Mouse (Mus musculus) lung, postnatal 14 days (tissue): ENCODE measurements around the gene Pfdn5.
A peak's percentile ranks its signal among the peaks of the same experiment; 100 is the strongest.

Experiments used
- DNase-seq: peaks from one replicate; pipeline ENCODE4 v3.0.0; 2021

Gene Pfdn5

GRCm38 (mm10) chr15:102326022-102326576 is at the start of gene Pfdn5:
Pfdn5 (plus strand) TSS chr15:102326116.
- peak; percentile 88 for DNase-seq

- DNase-seq, result no peak
Observed at GRCm38 (mm10) chr15:102278726-102279091, 47.2 kb upstream of the Pfdn5 start.

GRCm38 (mm10) chr15:102279092-102279782 is 46.7 kb upstream of the Pfdn5 start, which contains the start of gene Mfsd5:
Mfsd5 (plus strand) TSS chr15:102279454.
- DNase-seq, result peak; percentile 89

GRCm38 (mm10) chr15:102279783-102280520 is 46.0 kb upstream of the Pfdn5 start:
- DNase-seq, result no peak

- no peak for DNase-seq
Observed at GRCm38 (mm10) chr15:102280623-102281022, 45.3 kb upstream of the Pfdn5 start.

- no peak for DNase-seq
Observed at GRCm38 (mm10) chr15:102282463-102283292, 43.2 kb upstream of the Pfdn5 start.

- no peak for DNase-seq
Observed at GRCm38 (mm10) chr15:102283648-102284047, 42.3 kb upstream of the Pfdn5 start.

GRCm38 (mm10) chr15:102287395-102287794 is 38.5 kb upstream of the Pfdn5 start:
- peak; percentile 69 for DNase-seq

GRCm38 (mm10) chr15:102295633-102296367 is 30.1 kb upstream of the Pfdn5 start, which contains the start of gene Espl1:
Espl1 (plus strand) TSS chr15:102296266.
- DNase-seq, result peak; percentile 93

GRCm38 (mm10) chr15:102296368-102297006 is 29.4 kb upstream of the Pfdn5 start:
- DNase-seq, result no peak

- DNase-seq, result peak; percentile 62
Observed at GRCm38 (mm10) chr15:102302542-102302941, 23.4 kb upstream of the Pfdn5 start.

- no peak for DNase-seq
Observed at GRCm38 (mm10) chr15:102308717-102309116, 17.2 kb upstream of the Pfdn5 start.

- peak; percentile 67 for DNase-seq
Observed at GRCm38 (mm10) chr15:102310074-102310845, 15.7 kb upstream of the Pfdn5 start.

GRCm38 (mm10) chr15:102311489-102311888 is 14.4 kb upstream of the Pfdn5 start:
- DNase-seq, result no peak

GRCm38 (mm10) chr15:102315292-102315691 is 10.6 kb upstream of the Pfdn5 start:
- peak; percentile 14 for DNase-seq

- peak; percentile 82 for DNase-seq
Observed at GRCm38 (mm10) chr15:102316263-102316662, 9.7 kb upstream of the Pfdn5 start.

GRCm38 (mm10) chr15:102324654-102325473 is 1.1 kb upstream of the Pfdn5 start:
- no peak for DNase-seq

GRCm38 (mm10) chr15:102326892-102327291 is 976 bp downstream of the Pfdn5 start:
- DNase-seq, result no peak

- DNase-seq, result peak; percentile 84
Observed at GRCm38 (mm10) chr15:102331610-102332015, 5.7 kb downstream of the Pfdn5 start, which contains the start of gene Myg1. Myg1 (plus strand) TSS chr15:102331709.

- DNase-seq, result no peak
Observed at GRCm38 (mm10) chr15:102335254-102335653, 9.3 kb downstream of the Pfdn5 start.
